Mouse (Mus musculus) intestine, embryonic 14.5 days (tissue): ENCODE results near the gene Ncstn. TPM values are rescaled to one million over a fixed set of nuclear protein-coding genes. Genes with fewer than 3 reads are reported as not detected.

Experiments
- ATAC-seq: fragments of 200-750 bp; cut with Nextera tagmentation; replicated peaks from 2 replicates; pipeline ENCODE4 v1.8.0; 2017; ENCODE audit warnings: low read depth, moderate number of reproducible peaks, moderate TSS enrichment, moderate library complexity; ENCODE audit not compliant: low FRiP score, low TSS enrichment
- DNase-seq: peaks from one replicate; pipeline ENCODE4 v3.0.0-alpha.2; 2018; ENCODE audit warnings: low spot score
- H3K27ac ChIP-seq: fragments of 300-500 bp; sonication (generic); 2 replicates; pipeline ENCODE4 v1.5.1; 2014; ENCODE audit warnings: low read depth, mild to moderate bottlenecking, control low read depth
- H3K27me3 ChIP-seq: fragments of 300-500 bp; sonication (generic); replicated peaks from 2 replicates; pipeline ENCODE4 v1.6.1; 2014; ENCODE audit warnings: low read length, control low read depth; ENCODE audit not compliant: control insufficient read depth, insufficient read depth
- H3K36me3 ChIP-seq: fragments of 300-500 bp; sonication (generic); 2 replicates; pipeline ENCODE4 v1.6.1; 2014; ENCODE audit warnings: low read length, control low read depth; ENCODE audit not compliant: control insufficient read depth, insufficient read depth
- H3K4me1 ChIP-seq: fragments of 300-500 bp; sonication (generic); replicated peaks from 2 replicates; pipeline ENCODE4 v1.6.1; 2014; ENCODE audit warnings: low read length, control low read depth, mixed read lengths; ENCODE audit not compliant: control insufficient read depth, insufficient read depth
- H3K4me2 ChIP-seq: fragments of 300-500 bp; sonication (generic); 2 replicates; pipeline ENCODE4 v1.6.1; 2014; ENCODE audit warnings: low read length
- H3K4me3 ChIP-seq: fragments of 300-500 bp; sonication (generic); 2 replicates; pipeline ENCODE4 v1.5.1; 2014; ENCODE audit warnings: low read depth, low read length, control low read depth, mixed read lengths
- H3K9ac ChIP-seq: fragments of 300-500 bp; sonication (generic); 2 replicates; pipeline ENCODE4 v1.6.1; 2014; ENCODE audit warnings: mild to moderate bottlenecking, low read length
- H3K9me3 ChIP-seq: fragments of 300-500 bp; sonication (generic); 2 replicates; pipeline ENCODE4 v1.6.1; 2016; ENCODE audit warnings: low read length, control low read depth; ENCODE audit not compliant: control insufficient read depth
- WGBS: fragments of 180-500 bp; shearing (Covaris S2); extraction: QIAGEN DNeasy Blood & Tissue Kit; methylation state at CpG from one replicate; pipeline ENCODE4 v1.1.7; 2014; 5-methylcytosine and 5-hydroxymethylcytosine counted together
- polyA plus RNA-seq: library from polyadenylated mRNA; unstranded; fragments of >200 nt; fragmentation: Nextera tagmentation; extraction: Ambion mirVana; gene quantifications from 2 replicates; pipeline ENCODE4 v1.2.1, GENCODE M21; 2014

Gene Ncstn
- polyA plus RNA-seq, 1 experiment from 2014 or later, result 140 TPM

GRCm38 (mm10) chr1:172028394-172029275, 54.0 kb downstream of the Ncstn start, which contains the start of gene Vangl2:
Gene Vangl2 (minus strand): TSS chr1:172028444.
- DNase-seq, result no peak
- WGBS, result 51% methylated on average over 21 of the region's 21 CpGs
- H3K9me3 ChIP-seq, result no peaks in the 10 kb centered on the region
- no peak for ATAC-seq
- no peaks in the 10 kb centered on the region for H3K36me3 ChIP-seq
- peak within 1 kb of the TSS; percentile 65 for H3K4me2 ChIP-seq
- H3K4me1 ChIP-seq, result peaks cover 23% of the 10 kb centered on the region
- H3K27ac ChIP-seq, result peak within 1 kb of the TSS; percentile 87
- H3K27me3 ChIP-seq, result no peaks in the 10 kb centered on the region
- peak within 1 kb of the TSS; percentile 89 for H3K4me3 ChIP-seq
- peak within 1 kb of the TSS; percentile 95 for H3K9ac ChIP-seq

- Histone ChIP-seq H3K36me3 (no peaks in the 10 kb centered on the region), H3K4me2 (peak overlapping the region; percentile 65), H3K4me3 (peak overlapping the region; percentile 89), H3K27ac (peak overlapping the region; percentile 87; the same call in 1 of the 2 replicates), H3K4me1 (peaks cover 23% of the 10 kb centered on the region), H3K9ac (peak overlapping the region; percentile 95), H3K27me3 (no peaks in the 10 kb centered on the region), H3K9me3 (no peaks in the 10 kb centered on the region)
- WGBS, result 22% methylated on average over 10 of the region's 10 CpGs
- ATAC-seq (no peak; the same call in 1 of the 2 replicates), DNase-seq (no peak)
Measured at GRCm38 (mm10) chr1:172027809-172028102, 54.8 kb downstream of the Ncstn start.

- peak overlapping the region; percentile 89 for H3K4me3 ChIP-seq
- no peaks in the 10 kb centered on the region for H3K9me3 ChIP-seq
- ATAC-seq (peak; percentile 91), DNase-seq (peak; percentile 98)
- H3K4me1 ChIP-seq, result peaks cover 24% of the 10 kb centered on the region
- H3K36me3 ChIP-seq, result 0 out of 2 replicates have a peak, but pooled peaks cover under 1% of the 10 kb centered on the region
- H3K9ac ChIP-seq, result peak overlapping the region; percentile 95
- H3K4me2 ChIP-seq, result peak overlapping the region; percentile 65
- WGBS, result 1% methylated on average over 35 of the region's 54 CpGs
- H3K27me3 ChIP-seq, result no peaks in the 10 kb centered on the region
- H3K27ac ChIP-seq, result peak overlapping the region; percentile 87
Measured at GRCm38 (mm10) chr1:172027010-172027808, 55.4 kb downstream of the Ncstn start.

GRCm38 (mm10) chr1:172026201-172026901, 56.2 kb downstream of the Ncstn start:
- Histone ChIP-seq H3K4me2 (peak overlapping the region; percentile 65), H3K4me1 (peaks cover 26% of the 10 kb centered on the region), H3K9me3 (no peaks in the 10 kb centered on the region), H3K36me3 (0 out of 2 replicates have a peak, but pooled peaks cover 3% of the 10 kb centered on the region), H3K9ac (peak overlapping the region; percentile 95), H3K27me3 (no peaks in the 10 kb centered on the region), H3K4me3 (peak overlapping the region; percentile 89), H3K27ac (peak overlapping the region; percentile 87)
- under 1% methylated on average over 23 of the region's 23 CpGs for whole genome bisulfite sequencing
- peak; percentile 78 for DNase-seq
- peak; percentile 65 for ATAC-seq

GRCm38 (mm10) chr1:172025201-172025904, 57.2 kb downstream of the Ncstn start:
- Histone ChIP-seq H3K27ac (no peak overlapping the region), H3K36me3 (0 out of 2 replicates have a peak, but pooled peaks cover 3% of the 10 kb centered on the region), H3K4me1 (peaks cover 26% of the 10 kb centered on the region), H3K9me3 (no peaks in the 10 kb centered on the region), H3K4me2 (peak overlapping the region; percentile 65), H3K4me3 (peak overlapping the region; percentile 89), H3K27me3 (no peaks in the 10 kb centered on the region), H3K9ac (peak overlapping the region; percentile 95; the same call in 1 of the 2 replicates)
- ATAC-seq (no peak), DNase-seq (no peak)
- WGBS, result 48% methylated on average over 8 of the region's 8 CpGs

GRCm38 (mm10) chr1:172024140-172024895, 58.3 kb downstream of the Ncstn start:
- WGBS, result 56% methylated on average over 9 of the region's 9 CpGs
- H3K4me3 ChIP-seq, result no peak overlapping the region
- H3K4me1 ChIP-seq, result peaks cover 29% of the 10 kb centered on the region
- ATAC-seq (no peak), DNase-seq (no peak)
- H3K36me3 ChIP-seq, result 0 out of 2 replicates have a peak, but pooled peaks cover 3% of the 10 kb centered on the region
- H3K27ac ChIP-seq, result no peak overlapping the region
- H3K9me3 ChIP-seq, result no peaks in the 10 kb centered on the region
- H3K9ac ChIP-seq, result no peak overlapping the region
- H3K27me3 ChIP-seq, result no peaks in the 10 kb centered on the region
- H3K4me2 ChIP-seq, result 0 out of 2 replicates have a peak overlapping the region, but pooled peaks have one; percentile 65

- DNase-seq, result no peak
- no peak overlapping the region for H3K4me2 ChIP-seq
- H3K4me1 ChIP-seq, result peaks cover 38% of the 10 kb centered on the region
- 68% methylated on average over 9 of the region's 10 CpGs for WGBS
- H3K27me3 ChIP-seq, result no peaks in the 10 kb centered on the region
- H3K36me3 ChIP-seq, result 0 out of 2 replicates have a peak, but pooled peaks cover 3% of the 10 kb centered on the region
- no peaks in the 10 kb centered on the region for H3K9me3 ChIP-seq
- H3K4me3 ChIP-seq, result no peak overlapping the region
- no peak for ATAC-seq
- H3K9ac ChIP-seq, result no peak overlapping the region
- H3K27ac ChIP-seq, result no peak overlapping the region
Measured at GRCm38 (mm10) chr1:172019863-172020521, 62.6 kb downstream of the Ncstn start.
